Mouse (Mus musculus) liver, adult 2 months (tissue): ENCODE measurements around the gene Vasp. TPM values are rescaled to one million over a fixed set of nuclear protein-coding genes. Genes with fewer than 3 reads are reported as not detected.
A peak's percentile ranks its signal among the peaks of the same experiment; 100 is the strongest.
"Not testable (repeated sequence)": the region's sequence is repeated elsewhere in the genome, so short reads cannot be mapped to it uniquely, and the experiment has no call there.

Source experiments
- DNase-seq: peaks from one replicate; pipeline ENCODE4 v3.0.0-alpha.2; 2011; ENCODE audit warnings: low read depth, low spot score; ENCODE audit errors: extremely low read depth
- H3K27ac ChIP-seq: fragments of 200-500 bp; replicated peaks from 2 replicates; pipeline ENCODE4 v1.5.1; 2012; ENCODE audit warnings: low read depth, mild to moderate bottlenecking, control low read depth, inconsistent platforms, low read length; ENCODE audit not compliant: insufficient read depth
- H3K27me3 ChIP-seq: fragments of 200-500 bp; 2 replicates; pipeline ENCODE4 v1.6.1; 2012; ENCODE audit warnings: mild to moderate bottlenecking, moderate library complexity, low read length, inconsistent platforms; ENCODE audit not compliant: control insufficient read depth, insufficient read depth
- H3K36me3 ChIP-seq: fragments of 200-500 bp; 2 replicates; pipeline ENCODE4 v1.6.1; 2012; ENCODE audit warnings: low read length, inconsistent platforms; ENCODE audit not compliant: control insufficient read depth, insufficient read depth
- H3K4me1 ChIP-seq: fragments of 200-500 bp; 2 replicates; pipeline ENCODE4 v1.6.1; 2011; ENCODE audit warnings: low read length; ENCODE audit not compliant: control insufficient read depth, insufficient read depth
- H3K4me3 ChIP-seq: fragments of 200-500 bp; 2 replicates; pipeline ENCODE4 v1.5.1; 2011; ENCODE audit warnings: low read depth, mild to moderate bottlenecking, control low read depth, low read length, moderate library complexity; ENCODE audit not compliant: insufficient read depth
- H3K79me2 ChIP-seq: fragments of 200-500 bp; 2 replicates; pipeline ENCODE4 v1.6.1; 2012; ENCODE audit warnings: inconsistent platforms, mild to moderate bottlenecking, low read length, moderate library complexity; ENCODE audit not compliant: control insufficient read depth, insufficient read depth
- H3K9ac ChIP-seq: fragments of 200-500 bp; 2 replicates; pipeline ENCODE4 v1.6.1; 2012; ENCODE audit warnings: low read depth, mild to moderate bottlenecking, control low read depth, inconsistent platforms, low read length
- CTCF ChIP-seq: fragments of 200-500 bp; IDR thresholded peaks from 2 replicates; pipeline ENCODE4 v1.5.1; 2011; ENCODE audit warnings: low read depth, low read length, control low read depth
- POLR2A ChIP-seq: fragments of 200-500 bp; IDR thresholded peaks from 2 replicates; pipeline ENCODE4 v1.6.1; 2011; ENCODE audit warnings: low read length, control low read depth; ENCODE audit not compliant: insufficient read depth; ENCODE audit errors: extremely low read depth
- WGBS: fragments of 180-500 bp; shearing (Covaris S2); methylation state at CpG from one replicate; pipeline ENCODE4 v1.1.7; 2018; 5-methylcytosine and 5-hydroxymethylcytosine counted together
- polyA plus RNA-seq: library from polyadenylated mRNA; depleted of rRNA; stranded (reverse); fragments of >200 nt; gene quantifications from 2 replicates; pipeline ENCODE4 v1.2.3, GENCODE M21; 2012
- total RNA-seq: library from RNA; depleted of rRNA; stranded (reverse); fragments of >200 nt; gene quantifications from 2 replicates; pipeline ENCODE4 v1.2.3, GENCODE M21; 2014

Vasp gene
- total and polyA plus RNA-seq, 2 experiments: 6.3 to 37.1 TPM

GRCm38 (mm10) chr7:19290969-19291596 is 19.5 kb upstream of the Vasp start:
- H3K9ac ChIP-seq: no peak overlapping the region
- TF ChIP-seq CTCF: no peak
- no peak for TF ChIP-seq POLR2A
- no peak for DNase-seq
- no peaks in the 10 kb centered on the region for H3K79me2 ChIP-seq
- H3K4me1 ChIP-seq: no peaks in the 10 kb centered on the region
- 6% methylated on average over 20 of the region's 20 CpGs for WGBS
- H3K36me3 ChIP-seq: no peaks in the 10 kb centered on the region
- H3K4me3 ChIP-seq: peak overlapping the region; percentile 30
- no peak overlapping the region for H3K27ac ChIP-seq
- no peaks in the 10 kb centered on the region for H3K27me3 ChIP-seq

GRCm38 (mm10) chr7:19284763-19285162 is 13.1 kb upstream of the Vasp start:
- H3K36me3 ChIP-seq: no peaks in the 10 kb centered on the region
- H3K79me2 ChIP-seq: no peaks in the 10 kb centered on the region
- no peak overlapping the region for H3K4me3 ChIP-seq
- TF ChIP-seq POLR2A (no peak), CTCF (peak; percentile 65)
- H3K27ac ChIP-seq: no peak overlapping the region
- peaks cover under 1% of the 10 kb centered on the region for H3K27me3 ChIP-seq
- no peak for DNase-seq
- WGBS: 23% methylated on average over 4 of the region's 4 CpGs
- no peak overlapping the region for H3K9ac ChIP-seq
- no peaks in the 10 kb centered on the region for H3K4me1 ChIP-seq

GRCm38 (mm10) chr7:19283406-19283804 is 11.8 kb upstream of the Vasp start:
- Histone ChIP-seq H3K4me1 (no peaks in the 10 kb centered on the region), H3K36me3 (no peaks in the 10 kb centered on the region), H3K27ac (no peak overlapping the region), H3K27me3 (peaks cover 8% of the 10 kb centered on the region), H3K79me2 (no peaks in the 10 kb centered on the region), H3K9ac (no peak overlapping the region), H3K4me3 (no peak overlapping the region)
- TF ChIP-seq CTCF: no peak
- TF ChIP-seq POLR2A: no peak
- WGBS: 33% methylated on average over 14 of the region's 14 CpGs
- DNase-seq: no peak

GRCm38 (mm10) chr7:19282791-19283405 is 11.3 kb upstream of the Vasp start:
- peak overlapping the region; percentile 48 for H3K4me3 ChIP-seq
- no peak for TF ChIP-seq CTCF
- TF ChIP-seq POLR2A: no peak
- H3K27me3 ChIP-seq: peaks cover 8% of the 10 kb centered on the region
- H3K79me2 ChIP-seq: no peaks in the 10 kb centered on the region
- H3K36me3 ChIP-seq: no peaks in the 10 kb centered on the region
- DNase-seq: no peak
- WGBS: 2% methylated on average over 32 of the region's 35 CpGs
- no peak overlapping the region for H3K27ac ChIP-seq
- no peaks in the 10 kb centered on the region for H3K4me1 ChIP-seq
- H3K9ac ChIP-seq: no peak overlapping the region

- WGBS: 1% methylated on average over 37 of the region's 37 CpGs
- Histone ChIP-seq H3K4me1 (no peaks in the 10 kb centered on the region), H3K79me2 (no peaks in the 10 kb centered on the region), H3K9ac (no peak within 1 kb of the TSS), H3K4me3 (peak within 1 kb of the TSS; percentile 48), H3K27me3 (peaks cover 8% of the 10 kb centered on the region), H3K36me3 (no peaks in the 10 kb centered on the region), H3K27ac (no peak within 1 kb of the TSS)
- TF ChIP-seq POLR2A: no peak
- TF ChIP-seq CTCF: no peak
- DNase-seq: peak; percentile 62
Measured at GRCm38 (mm10) chr7:19282385-19282784, 10.8 kb upstream of the Vasp start, which contains the start of gene Rtn2. Rtn2 (plus strand) TSS chr7:19282624.

- H3K36me3 ChIP-seq, H3K4me3 ChIP-seq, H3K4me1 ChIP-seq, H3K27me3 ChIP-seq, H3K79me2 ChIP-seq, H3K9ac ChIP-seq, H3K27ac ChIP-seq: not testable (repeated sequence)
- WGBS: 25% methylated on average over 6 of the region's 6 CpGs
- DNase-seq: peak; percentile 28
Measured at GRCm38 (mm10) chr7:19281680-19282304, 10.2 kb upstream of the Vasp start.
